22 mouse cellular contexts compared by ENCODE assay signal in the genomic region with DNA sequence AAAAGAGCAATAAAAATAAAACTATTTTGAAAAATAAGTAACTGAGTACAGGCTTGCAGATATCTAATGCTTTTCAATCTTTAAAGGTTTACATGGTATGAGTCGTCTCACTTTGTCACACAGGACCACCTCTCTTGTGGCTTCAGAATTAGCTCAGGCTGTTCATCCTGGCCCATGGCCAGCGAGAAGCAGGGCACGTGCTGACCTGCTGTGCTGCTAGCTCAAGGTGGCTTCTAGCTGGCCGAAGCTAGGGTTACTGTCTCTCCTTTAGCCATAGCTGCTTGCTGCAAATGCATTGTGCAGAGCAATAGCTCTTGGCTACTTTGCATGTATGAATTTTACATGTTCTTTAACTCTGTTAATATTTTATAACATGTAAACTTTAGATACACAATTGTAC. TPM values are rescaled to one million over a fixed set of nuclear protein-coding genes. Genes with fewer than 3 reads are reported as not detected.
DNase-seq lines count a peak whose midpoint lies in the region; ATAC-seq lines count a peak whose summit lies in the region.
"Had no signal": no experiment of that assay in that cellular context is flagged by ENCODE, and none has a peak within 500 bp of the region (broad histone marks: within the 10 kb centered on the region; RNA-seq: fewer than 3 reads in every experiment).

No protein-coding gene starts in this region.

- H3K27ac ChIP-seq in liver, embryonic 12.5 days = no peak overlapping the region
- H3K27ac ChIP-seq: forebrain, embryonic 13.5 days; limb, embryonic 13.5 days; liver, embryonic 13.5 days; midbrain, embryonic 13.5 days; neural tube, embryonic 13.5 days had no signal

- H3K4me2 ChIP-seq in liver, embryonic 12.5 days = no peak overlapping the region
- H3K4me2 ChIP-seq: forebrain, embryonic 13.5 days; heart, embryonic 11.5 days; limb, embryonic 13.5 days; liver, embryonic 13.5 days; midbrain, embryonic 13.5 days; neural tube, embryonic 13.5 days had no signal

- no peak overlapping the region for H3K9ac ChIP-seq in liver, embryonic 12.5 days
- H3K9ac ChIP-seq: forebrain, embryonic 13.5 days; limb, embryonic 13.5 days; liver, embryonic 13.5 days; midbrain, embryonic 13.5 days; neural tube, embryonic 13.5 days had no signal

- no peaks in the 10 kb centered on the region for H3K27me3 ChIP-seq in liver, embryonic 12.5 days (replicated peaks)
- H3K27me3 ChIP-seq: forebrain, embryonic 13.5 days; limb, embryonic 13.5 days; liver, embryonic 13.5 days; midbrain, embryonic 13.5 days; neural tube, embryonic 13.5 days had no signal

- H3K4me3 ChIP-seq in liver, embryonic 12.5 days = no peak overlapping the region
- H3K4me3 ChIP-seq: forebrain, embryonic 13.5 days; limb, embryonic 13.5 days; liver, embryonic 13.5 days; midbrain, embryonic 13.5 days; myocyte; neural tube, embryonic 13.5 days had no signal

- H3K9me3 ChIP-seq in liver, embryonic 12.5 days (replicated peaks) = no peaks in the 10 kb centered on the region
- H3K9me3 ChIP-seq: forebrain, embryonic 13.5 days; limb, embryonic 13.5 days; liver, embryonic 13.5 days; midbrain, embryonic 13.5 days; neural tube, embryonic 13.5 days had no signal

- peak; percentile 20; the same call in 1 of the 2 replicates for ATAC-seq in cerebellum, adult (ENCODE audit: insufficient number of reproducible peaks, low FRiP score, low TSS enrichment)
- ATAC-seq in liver, embryonic 12.5 days = no peak
- ATAC-seq: forebrain, embryonic 13.5 days; midbrain, embryonic 13.5 days had no signal

- no peaks in the 10 kb centered on the region for H3K4me1 ChIP-seq in liver, embryonic 12.5 days
- H3K4me1 ChIP-seq: forebrain, embryonic 13.5 days; liver, embryonic 13.5 days; midbrain, embryonic 13.5 days; neural tube, embryonic 13.5 days had no signal

- intact Hi-C loops in left cerebral cortex, postnatal 4 days (cut with DNase I) = loop anchor here (10.0 kb wide), 1 partner anchor 667 kb away; no protein-coding TSS in a partner anchor

- WGBS in liver, embryonic 12.5 days (ENCODE audit: insufficient replicate concordance) = 59% methylated on average over 4 of the region's 4 CpGs

- H3K36me3 ChIP-seq in liver, embryonic 12.5 days = no peaks in the 10 kb centered on the region
- H3K36me3 ChIP-seq: liver, embryonic 13.5 days had no signal

- DNase-seq in left cerebral cortex, postnatal 4 days = peak; percentile 53
- DNase-seq in left cerebral cortex, adult 8-10 months (ENCODE audit: low spot score in 2 of 2) = no peak
- DNase-seq in cerebellum, adult 8-10 months = peak; percentile 19
- DNase-seq in cerebellum, postnatal 36 days = peak; percentile 41 to 47
- DNase-seq in adrenal gland, postnatal 14 days = no peak
- DNase-seq: adrenal gland, postnatal 10 days; embryo, embryonic 11 days; kidney, adult 11 months; layer of hippocampus, postnatal 36 days; liver, embryonic 13.5 days; lung, adult 2 months; lung, postnatal 14 days; retina, postnatal 1 day; thymus, postnatal 14 days had no signal

RNA-seq across cellular contexts. Expression of gene Kifap3, which starts 42.0 kb away (rescaled TPM):
- 100 to 1,000 TPM; 252 to 253 TPM for total RNA-seq in left cerebral cortex, postnatal 4 days (2021)
- 100 to 1,000 TPM; 180 to 202 (median 190) TPM for total RNA-seq in left cerebral cortex, adult 8-10 months (2022)
- 5.3 and 5.9 TPM in 2 replicates for polyA plus RNA-seq in liver, embryonic 12.5 days (2016; fragmentation: Nextera tagmentation; extraction: Ambion mirVana)
- 17.3 and 18.7 TPM in 2 replicates for total RNA-seq in adrenal gland, postnatal 14 days (2021)

Comparison
In these comparisons a context has a peak if more than half of its experiments do, and no peak if none do; other contexts are left out.
1. DNase-seq: peak in left cerebral cortex, postnatal 4 days (single experiment), cerebellum, adult 8-10 months (single experiment) and cerebellum, postnatal 36 days (2 of 2); none in left cerebral cortex, adult 8-10 months (0 of 2) and adrenal gland, postnatal 14 days (single experiment).